In genomic region chr6:64965203-64965602, GRCm38 (mm10) we compare ENCODE assay signal across 30 mouse cellular contexts.
"Had no signal": no experiment of that assay in that cellular context is flagged by ENCODE, and none has a peak within 500 bp of the region (broad histone marks: within the 10 kb centered on the region; RNA-seq: fewer than 3 reads in every experiment).

No protein-coding gene starts in this region.

- H3K4me3 ChIP-seq: embryonic facial prominence, embryonic 10.5 days; embryonic facial prominence, embryonic 12.5 days; embryonic facial prominence, embryonic 13.5 days; embryonic facial prominence, embryonic 15.5 days; erythroblast, embryonic 14.5 days; forebrain, embryonic 10.5 days; forebrain, embryonic 12.5 days; forebrain, embryonic 13.5 days; forebrain, embryonic 15.5 days; gastrocnemius, adult 2 months; heart, adult 2 months had no signal

- DNase-seq: cerebellum, adult 18-20 months; cerebellum, adult 2 months; cerebellum, adult 8-10 months; cerebellum, adult 9-10 months; cerebellum, adult 9-11 months; cerebellum, postnatal 10 days; cerebellum, postnatal 14 days; cerebellum, postnatal 25 days; cerebellum, postnatal 36 days; embryo, embryonic 11 days; forebrain, postnatal 0 days; gastrocnemius, adult 2 months; gastrocnemius, postnatal 10 days; gastrocnemius, postnatal 14 days; gastrocnemius, postnatal 25 days; gastrocnemius, postnatal 36 days; heart, adult 11 months; heart, adult 18-20 months; heart, adult 2 months had no signal

- H3K4me1 ChIP-seq: embryonic facial prominence, embryonic 10.5 days; embryonic facial prominence, embryonic 12.5 days; embryonic facial prominence, embryonic 13.5 days; embryonic facial prominence, embryonic 15.5 days had no signal

- ATAC-seq: forebrain, embryonic 13.5 days; forebrain, embryonic 14.5 days; forebrain, embryonic 15.5 days; forebrain, embryonic 16.5 days; forebrain, postnatal 0 days had no signal
